Mouse (Mus musculus): Measurements from ENCODE around the gene Trim62.

- TF ChIP-seq GATA1 (IDR thresholded peaks at IDR 0.05; ENCODE audit: borderline replicate concordance, low read length): no peak
- TF ChIP-seq FLI1 (IDR thresholded peaks at IDR 0.05; ENCODE audit: low read length): no peak
These were observed 49.4 kb downstream of the Trim62 start for GRCm38 (mm10) chr4:128932783-128933182.
